Mouse (Mus musculus): Measurements from ENCODE around the gene Gm14226. TPM values are rescaled to one million over a fixed set of nuclear protein-coding genes. Genes with fewer than 3 reads are reported as not detected.

Gm14226 gene
- polyA plus RNA-seq (2017; shearing (Covaris generic)) = 0.20 TPM

GRCm38 (mm10) chr2:155018251-155018755 lies at the start of gene Gm14226:
Gene Gm14226 (plus strand): TSS chr2:155018266.

GRCm38 (mm10) chr2:155073978-155074765 lies 56.1 kb downstream of the Gm14226 start, which contains the start of gene Ahcy:
Gene Ahcy (minus strand): TSS chr2:155074497.

Other genes starting within 250 kb of the Gm14226 start
- gene Gm14214, start 248.2 kb upstream of the Gm14226 start, polyA plus RNA-seq (2017; shearing (Covaris generic)) = not detected
- 79.6 TPM for gene Raly, start 227.2 kb upstream of the Gm14226 start, polyA plus RNA-seq (2017; shearing (Covaris generic))
- gene a, start 226.9 kb upstream of the Gm14226 start, polyA plus RNA-seq (2017; shearing (Covaris generic)) = 0.79 TPM
- 64.6 TPM for gene Eif2s2, start 125.3 kb upstream of the Gm14226 start, polyA plus RNA-seq (2017; shearing (Covaris generic))
- 45.5 TPM for gene Ahcy, start 56.2 kb downstream of the Gm14226 start, polyA plus RNA-seq (2017; shearing (Covaris generic))
- 85.7 TPM for gene Itch, start 115.2 kb downstream of the Gm14226 start, polyA plus RNA-seq (2017; shearing (Covaris generic))
- 171 TPM for gene Dynlrb1, start 218.3 kb downstream of the Gm14226 start, polyA plus RNA-seq (2017; shearing (Covaris generic))

Measured in effector memory CD4-positive, alpha-beta T cell, adult 7 months (primary cell).